Mouse (Mus musculus): ENCODE results near the gene Abca15.
A peak's percentile ranks its signal among the peaks of the same experiment; 100 is the strongest.
"Not testable (repeated sequence)": the region's sequence is repeated elsewhere in the genome, so short reads cannot be mapped to it uniquely, and the experiment has no call there.

The Abca15 gene

DNA sequence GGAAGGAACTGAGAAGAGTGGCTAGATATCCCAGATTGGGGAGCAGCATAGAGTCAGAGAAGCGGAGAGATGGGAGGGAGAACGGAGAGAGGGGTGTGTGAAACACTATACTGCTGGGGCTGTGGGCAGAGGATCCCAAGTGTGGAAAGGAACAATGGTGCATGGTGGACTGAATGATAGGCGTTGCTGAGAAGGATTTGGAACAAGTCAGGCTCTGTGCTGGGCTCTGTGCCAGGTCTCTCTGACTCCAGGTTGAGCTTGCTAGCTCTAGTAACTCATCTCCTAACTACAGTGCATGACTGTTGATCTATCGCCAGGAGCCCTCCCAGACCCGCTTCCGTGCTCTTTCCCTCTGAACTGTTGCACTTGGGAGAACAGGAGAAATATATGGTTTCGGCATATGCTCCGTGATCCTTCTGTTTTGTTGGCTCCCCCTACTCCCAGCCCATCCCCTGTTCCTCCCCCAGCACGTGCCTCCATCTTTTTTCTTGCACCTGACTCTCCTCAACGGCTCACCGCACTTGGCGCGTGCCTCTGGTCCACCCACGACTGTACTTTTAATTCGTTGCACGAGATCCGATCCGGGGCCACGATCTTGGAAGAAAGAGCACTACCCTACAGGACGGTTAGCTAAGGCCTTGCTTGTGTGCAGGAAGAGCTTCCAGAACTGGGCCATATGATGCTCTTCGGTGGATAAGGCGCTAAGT is at the start of gene Abca15:
Gene Abca15 (plus strand): TSS at position 584 of the 707 bp plus-strand sequence.
- DNase-seq (ENCODE audit: low read depth, low spot score) = no peak

DNA sequence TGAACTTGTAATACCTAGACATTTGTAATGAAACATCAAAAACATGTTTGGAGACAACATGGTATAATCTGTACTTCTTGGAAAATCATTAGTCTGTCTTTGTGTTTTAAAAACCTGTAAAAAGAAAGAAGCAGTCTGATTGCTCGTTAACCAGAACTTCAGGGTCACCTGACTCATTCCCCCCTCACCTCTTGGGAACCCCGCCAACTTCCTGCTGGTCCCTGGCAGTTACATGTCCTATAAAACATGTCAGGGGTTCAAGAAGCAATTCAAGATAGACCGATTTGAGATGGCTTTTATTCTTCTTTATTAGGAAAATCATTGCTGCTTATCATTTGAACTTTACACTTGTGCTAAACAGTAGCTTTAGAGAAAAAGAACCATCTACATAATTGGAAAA is 43.2 kb upstream of the Abca15 start:
- DNase-seq (ENCODE audit: low read depth, low spot score) = no peak

DNA sequence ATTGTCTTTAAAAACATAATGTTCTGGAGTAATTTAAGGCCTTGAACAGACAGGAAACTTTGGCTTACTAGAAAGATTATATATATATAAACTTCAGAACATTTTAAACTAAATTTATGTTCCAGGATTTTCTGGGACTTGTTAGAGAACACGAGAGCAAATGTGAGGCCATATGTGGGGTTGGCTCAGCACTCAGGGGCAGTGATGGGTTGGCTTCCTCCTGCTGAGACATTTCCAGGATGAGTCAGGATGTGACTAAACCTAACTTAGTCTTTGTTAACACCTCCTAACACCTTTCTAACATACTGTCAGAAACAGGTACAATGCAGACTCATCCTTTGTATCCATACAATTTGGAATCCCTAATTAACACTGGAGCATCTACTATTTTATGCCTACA is 12.4 kb upstream of the Abca15 start:
- no peak for DNase-seq (ENCODE audit: low read depth, low spot score)

DNA sequence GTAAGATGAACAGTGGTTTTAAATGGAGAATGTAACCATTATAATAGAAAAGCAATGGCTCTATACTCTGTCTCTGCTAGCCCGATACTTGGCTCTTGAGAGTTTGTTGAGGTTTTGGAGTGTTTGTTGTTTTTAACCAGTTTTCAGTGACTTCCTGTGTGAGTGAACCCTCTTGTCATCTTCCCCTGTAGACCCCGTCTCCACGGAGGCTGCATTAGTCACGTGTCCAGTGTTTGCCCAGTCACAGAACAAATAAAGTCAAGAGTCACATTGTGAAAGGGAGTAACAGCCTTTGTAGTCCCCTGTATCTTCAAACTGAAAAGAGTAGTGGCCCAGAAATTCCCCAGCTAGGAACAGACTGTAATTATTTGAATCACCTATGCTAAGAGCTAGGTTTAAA is 5.5 kb upstream of the Abca15 start:
- no peak for DNase-seq (ENCODE audit: low read depth, low spot score)

DNA sequence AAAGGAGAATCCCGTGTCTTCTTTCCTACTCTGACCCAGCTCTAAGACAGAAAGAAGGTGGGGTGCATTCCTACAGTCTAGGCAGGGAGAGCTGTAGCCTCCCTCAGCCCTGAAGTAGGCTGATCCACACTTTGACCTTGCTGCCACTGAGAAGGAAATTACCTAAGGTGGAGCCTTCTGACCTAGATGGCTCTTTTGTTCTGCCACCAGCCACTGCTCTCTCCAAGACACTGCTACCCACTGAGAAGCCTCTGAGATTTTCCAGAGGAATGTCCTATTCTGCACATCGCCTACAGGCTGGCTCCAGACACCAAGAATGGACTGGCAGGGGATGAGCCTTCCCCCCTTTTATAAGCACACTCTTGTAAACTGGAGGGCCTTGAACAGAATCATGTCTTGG is 2.6 kb upstream of the Abca15 start:
- DNase-seq (ENCODE audit: low read depth, low spot score) = not testable (repeated sequence)

DNA sequence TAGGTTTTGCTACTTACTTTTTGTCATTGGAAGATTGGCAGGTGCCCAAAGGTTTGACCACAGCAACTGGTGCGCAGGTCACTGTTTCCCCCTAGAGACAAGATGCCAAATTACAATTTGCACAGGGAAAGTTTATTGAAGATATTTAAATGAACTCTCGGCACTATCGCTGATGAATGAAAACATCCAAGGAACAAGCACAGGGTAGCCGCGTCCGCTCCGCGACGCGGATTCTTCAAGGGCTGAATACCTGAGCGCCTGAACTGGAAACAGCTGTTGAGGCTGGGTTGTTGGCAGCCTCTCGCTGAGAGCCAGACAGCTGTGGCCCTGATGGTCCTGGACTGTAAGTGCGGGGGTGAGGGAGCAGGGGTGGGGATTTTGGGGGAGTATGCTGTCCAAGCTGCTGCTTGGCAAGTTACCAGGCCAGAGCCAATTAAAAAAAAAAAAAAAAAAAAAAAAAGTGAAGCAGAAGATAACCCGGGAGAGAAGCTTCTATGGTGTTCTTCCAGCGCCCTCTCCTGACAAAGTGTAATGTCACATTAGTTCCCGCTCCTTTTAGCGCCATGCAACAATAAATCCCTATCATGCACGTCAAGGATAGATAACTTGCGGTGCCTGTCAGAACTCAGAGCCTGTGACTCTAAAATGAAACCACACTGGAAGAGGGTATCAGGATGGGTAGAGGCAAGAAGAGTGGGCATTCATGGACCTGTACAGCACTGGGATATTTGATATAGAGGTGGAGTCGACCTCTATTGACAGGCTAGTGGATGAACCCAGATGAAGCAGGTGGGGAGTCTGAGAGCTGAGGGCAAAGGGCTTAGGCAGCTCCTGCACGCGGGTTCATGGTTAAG is 1.0 kb upstream of the Abca15 start:
- peak; percentile 8 for DNase-seq (ENCODE audit: low read depth, low spot score)

DNA sequence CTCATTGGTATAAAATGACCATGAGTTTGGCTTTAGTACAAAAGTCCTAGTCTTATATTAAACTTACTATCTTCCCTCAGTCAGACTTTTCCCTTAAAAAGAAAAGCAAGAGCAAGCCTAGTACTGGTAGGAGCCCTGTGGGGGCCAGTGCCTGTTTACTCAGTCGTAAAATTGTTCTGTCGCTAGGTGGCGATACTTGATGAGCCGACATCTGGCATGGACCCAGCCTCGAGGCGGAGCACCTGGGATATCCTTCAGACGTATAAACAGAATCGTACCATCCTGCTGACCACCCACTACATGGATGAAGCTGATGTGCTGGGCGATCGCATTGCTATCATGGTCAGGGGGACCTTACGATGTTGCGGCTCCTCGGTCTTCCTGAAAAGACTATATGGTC is 32.7 kb downstream of the Abca15 start:
- peak; percentile 11 for DNase-seq (ENCODE audit: low read depth, low spot score)

DNA sequence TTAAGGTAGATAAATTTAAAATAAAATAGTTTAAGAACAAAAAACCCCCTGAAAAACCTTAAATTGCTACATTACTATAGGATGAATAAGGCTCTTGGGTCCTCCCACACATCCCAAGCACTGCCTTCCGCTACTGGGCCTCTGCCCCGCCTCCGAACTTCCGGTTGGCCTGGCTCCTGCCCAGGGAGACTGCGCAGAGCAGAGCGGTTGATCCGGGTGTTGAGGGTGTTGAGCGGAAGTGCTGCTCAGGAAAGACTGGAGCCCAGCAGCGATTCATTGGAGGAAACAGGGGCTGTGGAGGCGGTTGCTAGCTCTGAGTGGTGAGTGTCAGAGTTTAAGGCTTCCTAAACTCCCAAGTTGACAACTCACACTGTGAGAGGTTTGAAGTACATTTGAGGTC is 81.0 kb downstream of the Abca15 start, which contains the start of gene Abca16:
Gene Abca16 (plus strand): TSS at position 201 of the 400 bp plus-strand sequence.
- DNase-seq (ENCODE audit: low read depth, low spot score) = no peak

DNA sequence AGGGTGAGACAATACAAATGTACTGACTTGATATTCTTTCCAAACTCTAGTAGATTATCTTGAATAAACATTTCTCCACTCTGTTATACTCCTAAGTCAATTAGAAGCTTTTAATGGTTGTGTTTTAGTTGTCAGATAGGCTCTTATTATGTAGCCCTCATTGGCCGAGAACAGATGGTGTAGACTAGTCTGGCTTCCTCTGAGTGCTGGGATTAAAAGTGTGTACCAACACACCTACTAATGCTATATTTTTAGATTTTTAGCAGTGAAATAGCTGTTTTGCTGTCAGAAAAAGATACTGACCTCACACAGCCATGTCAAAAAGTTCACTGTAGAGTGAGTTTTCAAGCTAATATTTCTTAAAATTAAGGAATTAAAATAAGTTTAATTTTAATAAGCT is 83.9 kb downstream of the Abca15 start:
- no peak for DNase-seq (ENCODE audit: low read depth, low spot score)

DNA sequence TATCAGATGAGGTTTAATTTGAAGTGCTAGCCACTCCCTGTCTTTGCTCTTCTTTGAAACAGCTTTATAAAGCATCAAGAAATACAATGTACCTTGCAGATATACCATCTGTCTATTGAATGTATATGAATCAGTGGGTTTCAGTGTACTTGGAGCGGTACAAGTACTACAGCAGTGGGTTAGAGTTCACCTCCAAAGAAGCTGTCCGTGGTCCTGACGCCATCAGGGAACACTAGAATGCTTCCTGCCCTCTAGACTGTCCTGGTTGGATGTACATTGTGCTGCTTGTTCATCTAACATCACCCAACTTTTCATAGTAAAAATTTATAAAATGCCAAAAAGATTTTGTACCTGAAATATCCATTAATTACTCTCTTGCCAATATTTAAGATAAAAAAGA is 98.2 kb downstream of the Abca15 start:
- DNase-seq (ENCODE audit: low read depth, low spot score) = peak; percentile 31

DNA sequence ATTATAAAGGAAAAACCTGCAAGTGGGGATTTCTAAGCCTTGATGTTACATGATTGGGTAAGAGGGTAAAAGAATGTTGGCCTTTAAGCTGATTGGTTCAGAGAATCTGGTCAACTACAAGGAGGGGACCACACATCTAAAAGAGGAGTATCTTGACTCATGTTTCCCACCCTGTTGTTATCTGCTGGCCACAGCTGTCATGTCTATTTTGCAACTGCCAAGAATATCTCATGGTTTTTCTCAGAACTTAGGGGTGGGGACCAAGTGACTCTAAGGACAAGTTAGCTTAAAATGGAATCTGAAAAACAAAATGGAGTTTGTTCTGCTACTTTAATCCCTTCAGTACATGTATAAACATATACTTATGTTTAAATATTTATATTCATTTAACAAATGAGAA is 103.0 kb downstream of the Abca15 start:
- no peak for DNase-seq (ENCODE audit: low read depth, low spot score)
